Mouse (Mus musculus) embryonic facial prominence, embryonic 10.5 days (tissue): ENCODE data around the gene Itga2b. TPM values are rescaled to one million over a fixed set of nuclear protein-coding genes. Genes with fewer than 3 reads are reported as not detected.
A peak's percentile ranks its signal among the peaks of the same experiment; 100 is the strongest.

Source experiments
- DNase-seq: peaks from one replicate; pipeline ENCODE4 v3.0.0-alpha.2; 2017; ENCODE audit warnings: low spot score
- H3K27ac ChIP-seq: fragments of 300-500 bp; sonication (generic); replicated peaks from 2 replicates; pipeline ENCODE4 v1.5.1; 2016; ENCODE audit warnings: mild to moderate bottlenecking
- H3K27me3 ChIP-seq: fragments of 300-500 bp; sonication (generic); replicated peaks from 2 replicates; pipeline ENCODE4 v1.6.1; 2016; ENCODE audit warnings: low read depth, mild to moderate bottlenecking; ENCODE audit not compliant: poor library complexity, severe bottlenecking
- H3K36me3 ChIP-seq: fragments of 300-500 bp; sonication (generic); replicated peaks from 2 replicates; pipeline ENCODE4 v1.6.1; 2016; ENCODE audit warnings: mild to moderate bottlenecking, moderate library complexity
- H3K4me1 ChIP-seq: fragments of 300-500 bp; sonication (generic); 2 replicates; pipeline ENCODE4 v1.6.1; 2016
- H3K4me3 ChIP-seq: fragments of 300-500 bp; sonication (generic); 2 replicates; pipeline ENCODE4 v1.5.1; 2016; ENCODE audit warnings: mild to moderate bottlenecking, moderate library complexity
- H3K9me3 ChIP-seq: fragments of 300-500 bp; sonication (generic); 2 replicates; pipeline ENCODE4 v1.6.1; 2016; ENCODE audit warnings: mild to moderate bottlenecking
- WGBS: fragments of 180-500 bp; shearing (Covaris S2); methylation state at CpG from one replicate; pipeline ENCODE4 v1.1.7; 2016; 5-methylcytosine and 5-hydroxymethylcytosine counted together
- polyA plus RNA-seq: library from polyadenylated mRNA; unstranded; fragments of >200 nt; fragmentation: Nextera tagmentation; extraction: Ambion mirVana; gene quantifications from 2 replicates; pipeline ENCODE4 v1.2.1, GENCODE M21; 2016

Gene Itga2b
- polyA plus RNA-seq, 1 experiment from 2014 or later, result 6.5 TPM

- no peak overlapping the region for H3K4me3 ChIP-seq
- H3K27me3 ChIP-seq, result no peaks in the 10 kb centered on the region
- H3K4me1 ChIP-seq, result no peaks in the 10 kb centered on the region
- H3K9me3 ChIP-seq, result no peaks in the 10 kb centered on the region
- H3K36me3 ChIP-seq, result peaks cover 91% of the 10 kb centered on the region
- no peak overlapping the region for H3K27ac ChIP-seq
- no peak for DNase-seq
- WGBS, result 89% methylated on average over 4 of the region's 4 CpGs
Observed at GRCm38 (mm10) chr11:102480897-102481296, 11.0 kb upstream of the Itga2b start.

- Histone ChIP-seq H3K36me3 (peaks cover 91% of the 10 kb centered on the region), H3K4me1 (no peaks in the 10 kb centered on the region)
- 95% methylated on average over 15 of the region's 15 CpGs for WGBS
Observed at GRCm38 (mm10) chr11:102480111-102480510, 10.2 kb upstream of the Itga2b start.

GRCm38 (mm10) chr11:102479581-102479980 lies 9.7 kb upstream of the Itga2b start:
- no peaks in the 10 kb centered on the region for H3K27me3 ChIP-seq
- H3K9me3 ChIP-seq, result no peaks in the 10 kb centered on the region
- H3K4me1 ChIP-seq, result no peaks in the 10 kb centered on the region
- 97% methylated on average over 23 of the region's 23 CpGs for WGBS
- H3K27ac ChIP-seq, result no peak overlapping the region
- H3K36me3 ChIP-seq, result peaks cover 91% of the 10 kb centered on the region
- no peak overlapping the region for H3K4me3 ChIP-seq
- no peak for DNase-seq

More at GRCm38 (mm10) chr11:102480111-102480510, 10.2 kb upstream of the Itga2b start:
- H3K27me3 ChIP-seq, result no peaks in the 10 kb centered on the region
- no peak overlapping the region for H3K4me3 ChIP-seq
- no peaks in the 10 kb centered on the region for H3K9me3 ChIP-seq
- no peak overlapping the region for H3K27ac ChIP-seq
- no peak for DNase-seq

- no peaks in the 10 kb centered on the region for H3K9me3 ChIP-seq
- H3K27ac ChIP-seq, result no peak overlapping the region
- no peaks in the 10 kb centered on the region for H3K27me3 ChIP-seq
- no peaks in the 10 kb centered on the region for H3K4me1 ChIP-seq
- no peak overlapping the region for H3K4me3 ChIP-seq
- no peak for DNase-seq
- H3K36me3 ChIP-seq, result peaks cover 90% of the 10 kb centered on the region
- 83% methylated on average over 3 of the region's 3 CpGs for WGBS
Observed at GRCm38 (mm10) chr11:102478671-102479070, 8.7 kb upstream of the Itga2b start.

GRCm38 (mm10) chr11:102475027-102475426 lies 5.1 kb upstream of the Itga2b start:
- Histone ChIP-seq H3K27ac (no peak overlapping the region), H3K4me1 (no peaks in the 10 kb centered on the region), H3K4me3 (no peak overlapping the region), H3K36me3 (peaks cover 59% of the 10 kb centered on the region), H3K9me3 (no peaks in the 10 kb centered on the region), H3K27me3 (peaks cover 3% of the 10 kb centered on the region)
- 96% methylated on average over 3 of the region's 3 CpGs for WGBS
- DNase-seq, result no peak

GRCm38 (mm10) chr11:102467041-102467631 lies 2.8 kb downstream of the Itga2b start:
- H3K4me1 ChIP-seq, result peaks cover 32% of the 10 kb centered on the region
- peak; percentile 95 for DNase-seq
- WGBS, result under 1% methylated on average over 37 of the region's 37 CpGs
- H3K27ac ChIP-seq, result peak overlapping the region; percentile 68
- no peaks in the 10 kb centered on the region for H3K9me3 ChIP-seq
- no peaks in the 10 kb centered on the region for H3K36me3 ChIP-seq
- H3K4me3 ChIP-seq, result peak overlapping the region; percentile 62
- peaks cover 54% of the 10 kb centered on the region for H3K27me3 ChIP-seq

- H3K27ac ChIP-seq, result no peak overlapping the region; the same call in 1 of the 2 replicates
- DNase-seq, result peak; percentile 62
- peaks cover 65% of the 10 kb centered on the region for H3K27me3 ChIP-seq
- 5% methylated on average over 26 of the region's 26 CpGs for WGBS
- H3K4me1 ChIP-seq, result peaks cover 32% of the 10 kb centered on the region
- peak overlapping the region; percentile 21; the same call in 1 of the 2 replicates for H3K4me3 ChIP-seq
- no peaks in the 10 kb centered on the region for H3K36me3 ChIP-seq
- H3K9me3 ChIP-seq, result no peaks in the 10 kb centered on the region
Observed at GRCm38 (mm10) chr11:102465713-102466436, 4.0 kb downstream of the Itga2b start.

GRCm38 (mm10) chr11:102464901-102465300 lies 5.0 kb downstream of the Itga2b start:
- H3K4me3 ChIP-seq, result no peak overlapping the region
- no peak for DNase-seq
- H3K9me3 ChIP-seq, result no peaks in the 10 kb centered on the region
- H3K27ac ChIP-seq, result no peak overlapping the region
- WGBS, result 91% methylated on average over 6 of the region's 6 CpGs
- H3K36me3 ChIP-seq, result no peaks in the 10 kb centered on the region
- peaks cover 71% of the 10 kb centered on the region for H3K27me3 ChIP-seq
- peaks cover 37% of the 10 kb centered on the region for H3K4me1 ChIP-seq

- Histone ChIP-seq H3K4me1 (peaks cover 28% of the 10 kb centered on the region), H3K9me3 (no peaks in the 10 kb centered on the region), H3K36me3 (no peaks in the 10 kb centered on the region), H3K27ac (no peak overlapping the region), H3K4me3 (no peak overlapping the region), H3K27me3 (peaks cover 76% of the 10 kb centered on the region)
- DNase-seq, result no peak
- 80% methylated on average over 3 of the region's 3 CpGs for WGBS
Observed at GRCm38 (mm10) chr11:102461764-102462163, 8.2 kb downstream of the Itga2b start.

GRCm38 (mm10) chr11:102460541-102460940 lies 9.4 kb downstream of the Itga2b start:
- Histone ChIP-seq H3K27ac (no peak overlapping the region), H3K36me3 (no peaks in the 10 kb centered on the region; the same call in 1 of the 2 replicates), H3K9me3 (no peaks in the 10 kb centered on the region), H3K4me3 (no peak overlapping the region), H3K4me1 (peaks cover 29% of the 10 kb centered on the region), H3K27me3 (peaks cover 76% of the 10 kb centered on the region)
- DNase-seq, result no peak
- WGBS, result 62% methylated on average over 16 of the region's 16 CpGs

- H3K36me3 ChIP-seq, result no peaks in the 10 kb centered on the region; the same call in 1 of the 2 replicates
- no peaks in the 10 kb centered on the region for H3K9me3 ChIP-seq
- H3K27ac ChIP-seq, result peak overlapping the region; percentile 66
- peaks cover 93% of the 10 kb centered on the region for H3K27me3 ChIP-seq
- peak overlapping the region; percentile 64 for H3K4me3 ChIP-seq
- WGBS, result under 1% methylated on average over 40 of the region's 40 CpGs
- DNase-seq, result peak; percentile 90
- H3K4me1 ChIP-seq, result peaks cover 40% of the 10 kb centered on the region
Observed at GRCm38 (mm10) chr11:102455740-102456396, 14.1 kb downstream of the Itga2b start.

- no peaks in the 10 kb centered on the region for H3K9me3 ChIP-seq
- DNase-seq, result no peak
Observed at GRCm38 (mm10) chr11:102453131-102453530, 16.8 kb downstream of the Itga2b start.

More at GRCm38 (mm10) chr11:102453131-102453530, 16.8 kb downstream of the Itga2b start:
- peaks cover 94% of the 10 kb centered on the region for H3K27me3 ChIP-seq
- 20% methylated on average over 10 of the region's 10 CpGs for WGBS
- H3K4me3 ChIP-seq, result peak overlapping the region; percentile 8; the same call in 1 of the 2 replicates
- no peaks in the 10 kb centered on the region; the same call in 1 of the 2 replicates for H3K36me3 ChIP-seq
- H3K4me1 ChIP-seq, result peaks cover 45% of the 10 kb centered on the region
- no peak overlapping the region for H3K27ac ChIP-seq
